Mouse (Mus musculus): Measurements from ENCODE around the gene Clcn2. TPM values are rescaled to one million over a fixed set of nuclear protein-coding genes. Genes with fewer than 3 reads are reported as not detected.
"Not testable (repeated sequence)": the region's sequence is repeated elsewhere in the genome, so short reads cannot be mapped to it uniquely, and the experiment has no call there.

Clcn2 gene
- polyA plus RNA-seq, 1 experiment, result 122 TPM

DNA sequence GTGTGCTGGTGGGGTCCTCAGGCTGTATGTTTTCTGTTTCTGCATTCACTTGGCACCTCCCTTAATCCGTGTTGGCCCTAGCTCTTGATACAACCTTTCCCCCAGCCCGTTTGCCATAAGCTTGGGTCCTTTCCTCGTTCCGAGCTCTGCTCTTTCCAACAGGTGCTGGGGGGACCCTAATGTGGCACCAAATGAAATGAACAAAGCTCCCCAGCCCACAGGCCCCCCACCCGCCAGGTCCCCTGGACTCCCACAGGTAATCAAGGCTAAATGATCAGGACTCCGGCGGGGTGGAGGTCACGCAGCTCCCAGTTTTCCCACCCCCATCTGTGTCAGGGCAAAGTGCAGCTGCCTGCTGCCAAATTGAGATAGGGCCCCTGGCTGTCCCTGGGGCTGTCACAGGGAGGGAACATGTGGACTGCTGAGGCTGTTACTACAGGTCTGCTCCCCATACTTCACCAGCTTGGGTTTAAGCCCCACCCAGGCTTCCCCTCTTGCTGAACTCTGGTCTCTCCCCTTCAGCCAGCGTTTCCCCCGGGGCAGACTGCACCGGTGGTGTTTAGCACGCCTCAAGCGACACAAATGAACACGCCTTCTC lies 43.7 kb downstream of the Clcn2 start:
- peak overlapping the region; percentile 78 for H3K27ac ChIP-seq (ENCODE audit: insufficient read depth, low read length)

GRCm38 (mm10) chr16:20672965-20673705 lies 44.4 kb downstream of the Clcn2 start:
- Histone ChIP-seq H3K4me1 (ENCODE audit: control insufficient read depth, insufficient read depth, low read length) (peaks cover 6% of the 10 kb centered on the region; the same call in 1 of the 2 replicates), H3K4me3 (ENCODE audit: insufficient read depth, low read length) (peak overlapping the region; percentile 97), H3K27ac (ENCODE audit: insufficient read depth, low read length) (peak overlapping the region; percentile 78)
- TF ChIP-seq CTCF (IDR thresholded peaks at IDR 0.05; ENCODE audit: extremely low read depth, insufficient read depth, low read length) (no peak), POLR2A (IDR thresholded peaks at IDR 0.05; ENCODE audit: extremely low read depth, insufficient read depth, low read length) (no peak)

More for the DNA sequence above, 43.7 kb downstream of the Clcn2 start:
- H3K4me1 ChIP-seq (ENCODE audit: control insufficient read depth, insufficient read depth, low read length), result peaks cover 6% of the 10 kb centered on the region; the same call in 1 of the 2 replicates
- TF ChIP-seq CTCF (IDR thresholded peaks at IDR 0.05; ENCODE audit: extremely low read depth, insufficient read depth, low read length) (no peak), POLR2A (IDR thresholded peaks at IDR 0.05; ENCODE audit: extremely low read depth, insufficient read depth, low read length) (no peak)
- peak overlapping the region; percentile 97 for H3K4me3 ChIP-seq (ENCODE audit: insufficient read depth, low read length)

GRCm38 (mm10) chr16:20672500-20672902 lies 45.0 kb downstream of the Clcn2 start:
- no peak overlapping the region for H3K27ac ChIP-seq (ENCODE audit: insufficient read depth, low read length)
- peak overlapping the region; percentile 97 for H3K4me3 ChIP-seq (ENCODE audit: insufficient read depth, low read length)
- peak; percentile 61; the same call in 1 of the 2 replicates for TF ChIP-seq POLR2A (IDR thresholded peaks at IDR 0.05; ENCODE audit: extremely low read depth, insufficient read depth, low read length)
- TF ChIP-seq CTCF (IDR thresholded peaks at IDR 0.05; ENCODE audit: extremely low read depth, insufficient read depth, low read length), result no peak
- H3K4me1 ChIP-seq (ENCODE audit: control insufficient read depth, insufficient read depth, low read length), result peaks cover 3% of the 10 kb centered on the region; the same call in 1 of the 2 replicates

- TF ChIP-seq CTCF (IDR thresholded peaks at IDR 0.05; ENCODE audit: extremely low read depth, insufficient read depth, low read length), result no peak
These were observed 45.7 kb downstream of the Clcn2 start for GRCm38 (mm10) chr16:20671886-20672285.

GRCm38 (mm10) chr16:20670291-20670690 lies 47.3 kb downstream of the Clcn2 start:
- H3K27ac ChIP-seq (ENCODE audit: insufficient read depth, low read length), result no peak overlapping the region
- no peak overlapping the region for H3K4me3 ChIP-seq (ENCODE audit: insufficient read depth, low read length)
- TF ChIP-seq POLR2A (IDR thresholded peaks at IDR 0.05; ENCODE audit: extremely low read depth, insufficient read depth, low read length), result no peak
- no peak for TF ChIP-seq CTCF (IDR thresholded peaks at IDR 0.05; ENCODE audit: extremely low read depth, insufficient read depth, low read length)
- peaks cover 3% of the 10 kb centered on the region; the same call in 1 of the 2 replicates for H3K4me1 ChIP-seq (ENCODE audit: control insufficient read depth, insufficient read depth, low read length)

More at GRCm38 (mm10) chr16:20671886-20672285, 45.7 kb downstream of the Clcn2 start:
- Histone ChIP-seq H3K4me1 (ENCODE audit: control insufficient read depth, insufficient read depth, low read length) (peaks cover 3% of the 10 kb centered on the region; the same call in 1 of the 2 replicates), H3K27ac (ENCODE audit: insufficient read depth, low read length) (no peak overlapping the region), H3K4me3 (ENCODE audit: insufficient read depth, low read length) (peak overlapping the region; percentile 97; the same call in 1 of the 2 replicates)

GRCm38 (mm10) chr16:20668013-20668412 lies 49.5 kb downstream of the Clcn2 start, which contains the start of gene Eif4g1:
Gene Eif4g1 (plus strand): TSS chr16:20668313.
- H3K4me1 ChIP-seq (ENCODE audit: control insufficient read depth, insufficient read depth, low read length); H3K27ac ChIP-seq (ENCODE audit: insufficient read depth, low read length); H3K4me3 ChIP-seq (ENCODE audit: insufficient read depth, low read length): not testable (repeated sequence)

- H3K4me3 ChIP-seq (ENCODE audit: insufficient read depth, low read length), result no peak overlapping the region
- H3K27ac ChIP-seq (ENCODE audit: insufficient read depth, low read length), result no peak overlapping the region
These were observed 59.9 kb downstream of the Clcn2 start for GRCm38 (mm10) chr16:20657661-20658060.

GRCm38 (mm10) chr16:20653315-20653714 lies 64.2 kb downstream of the Clcn2 start:
- H3K4me3 ChIP-seq (ENCODE audit: insufficient read depth, low read length), result no peak overlapping the region
- peaks cover 1% of the 10 kb centered on the region; the same call in 1 of the 2 replicates for H3K4me1 ChIP-seq (ENCODE audit: control insufficient read depth, insufficient read depth, low read length)
- TF ChIP-seq CTCF (IDR thresholded peaks at IDR 0.05; ENCODE audit: extremely low read depth, insufficient read depth, low read length), result no peak
- TF ChIP-seq POLR2A (IDR thresholded peaks at IDR 0.05; ENCODE audit: extremely low read depth, insufficient read depth, low read length), result no peak
- no peak overlapping the region for H3K27ac ChIP-seq (ENCODE audit: insufficient read depth, low read length)

More at GRCm38 (mm10) chr16:20657661-20658060, 59.9 kb downstream of the Clcn2 start:
- no peak for TF ChIP-seq POLR2A (IDR thresholded peaks at IDR 0.05; ENCODE audit: extremely low read depth, insufficient read depth, low read length)
- no peak for TF ChIP-seq CTCF (IDR thresholded peaks at IDR 0.05; ENCODE audit: extremely low read depth, insufficient read depth, low read length)
- peaks cover 1% of the 10 kb centered on the region; the same call in 1 of the 2 replicates for H3K4me1 ChIP-seq (ENCODE audit: control insufficient read depth, insufficient read depth, low read length)

Other genes starting within 250 kb of the Clcn2 start
- 49.1 and 50.4 TPM in 2 replicates for gene Eif2b5, start 218.9 kb downstream of the Clcn2 start, polyA plus RNA-seq (2012; rRNA removed)
- gene Dvl3, start 200.8 kb downstream of the Clcn2 start, polyA plus RNA-seq (2012; rRNA removed), result 41.7 and 42.5 TPM in 2 replicates
- gene Ap2m1, start 182.3 kb downstream of the Clcn2 start, polyA plus RNA-seq (2012; rRNA removed), result 1,329 and 1,383 TPM in 2 replicates
- 78.5 and 83.5 TPM in 2 replicates for gene Abcf3, start 169.2 kb downstream of the Clcn2 start, polyA plus RNA-seq (2012; rRNA removed)
- 102 and 119 TPM in 2 replicates for gene Vwa5b2, start 128.3 kb downstream of the Clcn2 start, polyA plus RNA-seq (2012; rRNA removed)
- gene Eef1akmt4, start 106.2 kb downstream of the Clcn2 start, polyA plus RNA-seq (2012; rRNA removed), result 2.5 and 3.1 TPM in 2 replicates
- gene Gm49333, start 106.1 kb downstream of the Clcn2 start, polyA plus RNA-seq (2012; rRNA removed), result not detected in 2 replicates
- 16.4 and 18.3 TPM in 2 replicates for gene Alg3, start 106.0 kb downstream of the Clcn2 start, polyA plus RNA-seq (2012; rRNA removed)
- gene Camk2n2, start 96.5 kb downstream of the Clcn2 start, polyA plus RNA-seq (2012; rRNA removed), result 188 and 191 TPM in 2 replicates
- gene Ece2, start 87.9 kb downstream of the Clcn2 start, polyA plus RNA-seq (2012; rRNA removed), result 25.4 and 28.3 TPM in 2 replicates
- 173 TPM in 2 replicates for gene Psmd2, start 66.1 kb downstream of the Clcn2 start, polyA plus RNA-seq (2012; rRNA removed)
- 157 and 158 TPM in 2 replicates for gene Eif4g1, start 49.4 kb downstream of the Clcn2 start, polyA plus RNA-seq (2012; rRNA removed)
- 316 and 358 TPM in 2 replicates for gene Fam131a, start 24.5 kb downstream of the Clcn2 start, polyA plus RNA-seq (2012; rRNA removed)
- 52.5 and 53.1 TPM in 2 replicates for gene Polr2h, start 81 bp downstream of the Clcn2 start, polyA plus RNA-seq (2012; rRNA removed)
- gene Chrd, start 15.4 kb upstream of the Clcn2 start, polyA plus RNA-seq (2012; rRNA removed), result 71.8 and 94.6 TPM in 2 replicates
- gene Thpo, start 16.8 kb upstream of the Clcn2 start, polyA plus RNA-seq (2012; rRNA removed), result 20.6 and 27.1 TPM in 2 replicates

Measured in cortical plate, adult 2 months (tissue).